Mouse (Mus musculus) testis, adult 2 months (tissue): Measurements from ENCODE around the gene Gm44965.

Experiments used
- CTCF ChIP-seq: fragments of 200-500 bp; IDR thresholded peaks from 2 replicates; pipeline ENCODE4 v1.5.1; 2012; ENCODE audit warnings: low read depth, mild to moderate bottlenecking, inconsistent platforms, low read length, moderate library complexity; ENCODE audit not compliant: control insufficient read depth, insufficient read depth, insufficient replicate concordance
- POLR2A ChIP-seq: fragments of 200-500 bp; IDR thresholded peaks from 2 replicates; pipeline ENCODE4 v1.6.1; 2012; ENCODE audit warnings: low read depth, mild to moderate bottlenecking, inconsistent platforms, low read length, moderate library complexity; ENCODE audit not compliant: control insufficient read depth

DNA sequence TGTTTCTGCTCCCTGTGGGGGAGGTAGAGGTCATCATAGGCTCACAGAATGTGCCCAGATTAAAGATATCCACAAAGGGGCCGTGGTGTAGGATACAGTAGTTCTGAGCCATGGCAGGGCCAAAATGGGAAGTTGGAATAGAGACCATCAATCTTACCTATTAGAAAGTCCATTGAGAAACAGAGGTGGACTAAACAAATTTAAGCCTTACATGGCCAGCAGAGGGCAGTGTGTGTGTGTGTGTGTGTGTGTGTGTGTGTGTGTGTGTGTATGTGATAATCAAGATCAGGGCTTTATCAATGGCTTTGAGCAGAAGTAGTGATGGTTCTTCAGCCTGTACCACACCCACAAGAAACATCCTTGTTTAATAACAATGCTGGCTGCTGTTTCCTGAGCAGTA lies 47.5 kb upstream of the Gm44965 start:
- no peak for TF ChIP-seq POLR2A
- TF ChIP-seq CTCF = no peak
